Mouse (Mus musculus): ENCODE measurements around the gene Vmn2r113. TPM values are rescaled to one million over a fixed set of nuclear protein-coding genes. Genes with fewer than 3 reads are reported as not detected.
"Not testable (repeated sequence)": the region's sequence is repeated elsewhere in the genome, so short reads cannot be mapped to it uniquely, and the experiment has no call there.

Vmn2r113 gene
- under 1 TPM in 1 of 2 experiments, not detected in 1; 0.04 TPM for polyA plus RNA-seq (2017; shearing (Covaris generic))

- ATAC-seq: not testable (repeated sequence)
Measured at GRCm38 (mm10) chr17:22942684-22943083, at the start of gene Vmn2r113. Vmn2r113 (plus strand) TSS chr17:22942984.

Other genes with a start within 250 kb of the Vmn2r113 start
- 10 to 100 TPM; 21.1 to 24.5 TPM for gene Zfp945, start 75.8 kb upstream of the Vmn2r113 start, polyA plus RNA-seq (2017; shearing (Covaris generic))
- gene Vmn2r-ps130, start 118.2 kb downstream of the Vmn2r113 start, polyA plus RNA-seq (2017; shearing (Covaris generic)): under 1 TPM in 1 of 2 experiments, not detected in 1; 0.05 TPM